Mouse (Mus musculus) liver, adult 2 months (tissue): ENCODE measurements around the gene Ntn1.

Source experiments
- CTCF ChIP-seq: fragments of 200-500 bp; IDR thresholded peaks from 2 replicates; pipeline ENCODE4 v1.5.1; 2011; ENCODE audit warnings: low read depth, low read length, control low read depth
- POLR2A ChIP-seq: fragments of 200-500 bp; IDR thresholded peaks from 2 replicates; pipeline ENCODE4 v1.6.1; 2011; ENCODE audit warnings: low read length, control low read depth; ENCODE audit not compliant: insufficient read depth; ENCODE audit errors: extremely low read depth

DNA sequence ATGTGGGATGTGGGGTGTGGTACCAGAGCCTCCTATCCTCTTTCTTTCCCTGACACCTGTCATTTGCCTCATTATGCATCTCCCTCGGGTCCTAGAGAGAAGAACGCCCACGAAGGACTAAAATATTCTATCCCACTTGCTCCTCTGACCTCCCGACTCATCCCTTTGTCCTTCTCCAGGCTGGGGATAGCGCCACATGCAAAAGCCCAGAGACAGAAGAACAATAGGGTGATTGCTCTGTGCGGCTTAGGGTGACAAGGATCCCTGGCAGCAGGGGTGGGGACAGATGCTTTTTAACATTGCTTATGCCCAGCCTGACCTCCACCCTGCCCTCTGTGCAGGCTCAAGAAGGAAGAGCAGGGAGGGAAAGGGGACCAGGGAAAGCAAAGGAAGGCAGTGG lies 152.7 kb downstream of the Ntn1 start:
- TF ChIP-seq CTCF (no peak), POLR2A (no peak)
